Mouse (Mus musculus): ENCODE data around the gene Pld5. TPM values are rescaled to one million over a fixed set of nuclear protein-coding genes. Genes with fewer than 3 reads are reported as not detected.

Pld5 gene
- polyA plus RNA-seq, 1 experiment from 2014 or later = 0.06 TPM

GRCm38 (mm10) chr1:176223196-176223595 lies 51.9 kb downstream of the Pld5 start:
- no peak overlapping the region for H3K27ac ChIP-seq (ENCODE audit: low read length)
- no peaks in the 10 kb centered on the region for H3K4me1 ChIP-seq (ENCODE audit: control insufficient read depth, low read depth, low read length)
- H3K9ac ChIP-seq (ENCODE audit: low read depth, low read length) = no peak overlapping the region
- no peak overlapping the region for H3K4me3 ChIP-seq (ENCODE audit: low read depth, low read length)
- H3K4me2 ChIP-seq (ENCODE audit: low read depth, low read length) = no peak overlapping the region
- no peak for ATAC-seq (ENCODE audit: low read depth)
- H3K27me3 ChIP-seq (ENCODE audit: control insufficient read depth, insufficient read depth, low read depth, low read length) = no peaks in the 10 kb centered on the region
- WGBS (ENCODE audit: insufficient replicate concordance) = 5% methylated on average over 12 of the region's 12 CpGs
- H3K36me3 ChIP-seq (ENCODE audit: control insufficient read depth, insufficient read depth) = no peaks in the 10 kb centered on the region
- H3K9me3 ChIP-seq (replicated peaks; ENCODE audit: control insufficient read depth, low read length) = no peaks in the 10 kb centered on the region

- Histone ChIP-seq H3K4me2 (ENCODE audit: low read depth, low read length) (no peak overlapping the region), H3K4me3 (ENCODE audit: low read depth, low read length) (no peak overlapping the region), H3K27me3 (ENCODE audit: control insufficient read depth, insufficient read depth, low read depth, low read length) (no peaks in the 10 kb centered on the region), H3K36me3 (ENCODE audit: control insufficient read depth, insufficient read depth) (no peaks in the 10 kb centered on the region), H3K4me1 (ENCODE audit: control insufficient read depth, low read depth, low read length) (no peaks in the 10 kb centered on the region), H3K9me3 (replicated peaks; ENCODE audit: control insufficient read depth, low read length) (no peaks in the 10 kb centered on the region), H3K27ac (ENCODE audit: low read length) (no peak overlapping the region), H3K9ac (ENCODE audit: low read depth, low read length) (no peak overlapping the region)
- ATAC-seq (ENCODE audit: low read depth) = no peak
- WGBS (ENCODE audit: insufficient replicate concordance) = 65% methylated on average over 5 of the region's 5 CpGs
These were observed 56.9 kb downstream of the Pld5 start for GRCm38 (mm10) chr1:176218217-176218616.

- no peak overlapping the region for H3K9ac ChIP-seq (ENCODE audit: low read depth, low read length)
- no peak overlapping the region for H3K4me2 ChIP-seq (ENCODE audit: low read depth, low read length)
- ATAC-seq (ENCODE audit: low read depth) = no peak
- no peak overlapping the region for H3K27ac ChIP-seq (ENCODE audit: low read length)
- no peaks in the 10 kb centered on the region for H3K4me1 ChIP-seq (ENCODE audit: control insufficient read depth, low read depth, low read length)
- WGBS (ENCODE audit: insufficient replicate concordance) = 52% methylated on average over 17 of the region's 17 CpGs
- no peaks in the 10 kb centered on the region for H3K9me3 ChIP-seq (replicated peaks; ENCODE audit: control insufficient read depth, low read length)
- H3K27me3 ChIP-seq (ENCODE audit: control insufficient read depth, insufficient read depth, low read depth, low read length) = no peaks in the 10 kb centered on the region
- H3K4me3 ChIP-seq (ENCODE audit: low read depth, low read length) = no peak overlapping the region
- H3K36me3 ChIP-seq (ENCODE audit: control insufficient read depth, insufficient read depth) = no peaks in the 10 kb centered on the region
These were observed 61.4 kb downstream of the Pld5 start for GRCm38 (mm10) chr1:176213645-176214221.

- H3K4me3 ChIP-seq (ENCODE audit: low read depth, low read length) = no peak overlapping the region
- 66% methylated on average over 9 of the region's 9 CpGs for WGBS (ENCODE audit: insufficient replicate concordance)
These were observed 62.0 kb downstream of the Pld5 start for GRCm38 (mm10) chr1:176212922-176213644.

GRCm38 (mm10) chr1:176210803-176211202 lies 64.3 kb downstream of the Pld5 start:
- H3K4me3 ChIP-seq (ENCODE audit: low read depth, low read length) = no peak overlapping the region
- H3K9me3 ChIP-seq (replicated peaks; ENCODE audit: control insufficient read depth, low read length) = no peaks in the 10 kb centered on the region
- H3K4me1 ChIP-seq (ENCODE audit: control insufficient read depth, low read depth, low read length) = no peaks in the 10 kb centered on the region
- no peak overlapping the region for H3K9ac ChIP-seq (ENCODE audit: low read depth, low read length)
- H3K27me3 ChIP-seq (ENCODE audit: control insufficient read depth, insufficient read depth, low read depth, low read length) = no peaks in the 10 kb centered on the region
- no peak for ATAC-seq (ENCODE audit: low read depth)
- 64% methylated on average over 1 of the region's 1 CpGs for WGBS (ENCODE audit: insufficient replicate concordance)
- no peaks in the 10 kb centered on the region for H3K36me3 ChIP-seq (ENCODE audit: control insufficient read depth, insufficient read depth)
- H3K4me2 ChIP-seq (ENCODE audit: low read depth, low read length) = no peak overlapping the region
- H3K27ac ChIP-seq (ENCODE audit: low read length) = no peak overlapping the region

More at GRCm38 (mm10) chr1:176212922-176213644, 62.0 kb downstream of the Pld5 start:
- Histone ChIP-seq H3K27me3 (ENCODE audit: control insufficient read depth, insufficient read depth, low read depth, low read length) (no peaks in the 10 kb centered on the region), H3K27ac (ENCODE audit: low read length) (no peak overlapping the region), H3K9ac (ENCODE audit: low read depth, low read length) (no peak overlapping the region), H3K36me3 (ENCODE audit: control insufficient read depth, insufficient read depth) (no peaks in the 10 kb centered on the region), H3K9me3 (replicated peaks; ENCODE audit: control insufficient read depth, low read length) (no peaks in the 10 kb centered on the region), H3K4me2 (ENCODE audit: low read depth, low read length) (no peak overlapping the region), H3K4me1 (ENCODE audit: control insufficient read depth, low read depth, low read length) (no peaks in the 10 kb centered on the region)
- ATAC-seq (ENCODE audit: low read depth) = no peak

- Histone ChIP-seq H3K4me1 (ENCODE audit: control insufficient read depth, low read depth, low read length) (no peaks in the 10 kb centered on the region), H3K27me3 (ENCODE audit: control insufficient read depth, insufficient read depth, low read depth, low read length) (no peaks in the 10 kb centered on the region), H3K9me3 (replicated peaks; ENCODE audit: control insufficient read depth, low read length) (no peaks in the 10 kb centered on the region), H3K36me3 (ENCODE audit: control insufficient read depth, insufficient read depth) (no peaks in the 10 kb centered on the region), H3K27ac (ENCODE audit: low read length) (no peak overlapping the region), H3K4me2 (ENCODE audit: low read depth, low read length) (no peak overlapping the region), H3K4me3 (ENCODE audit: low read depth, low read length) (no peak overlapping the region), H3K9ac (ENCODE audit: low read depth, low read length) (no peak overlapping the region)
- 41% methylated on average over 2 of the region's 2 CpGs for WGBS (ENCODE audit: insufficient replicate concordance)
- no peak for ATAC-seq (ENCODE audit: low read depth)
These were observed 67.1 kb downstream of the Pld5 start for GRCm38 (mm10) chr1:176208014-176208413.

GRCm38 (mm10) chr1:176202360-176202759 lies 72.8 kb downstream of the Pld5 start:
- WGBS (ENCODE audit: insufficient replicate concordance) = 41% methylated on average over 3 of the region's 3 CpGs
- Histone ChIP-seq H3K9me3 (replicated peaks; ENCODE audit: control insufficient read depth, low read length) (no peaks in the 10 kb centered on the region), H3K27ac (ENCODE audit: low read length) (no peak overlapping the region), H3K9ac (ENCODE audit: low read depth, low read length) (no peak overlapping the region), H3K4me3 (ENCODE audit: low read depth, low read length) (no peak overlapping the region), H3K4me1 (ENCODE audit: control insufficient read depth, low read depth, low read length) (no peaks in the 10 kb centered on the region), H3K4me2 (ENCODE audit: low read depth, low read length) (no peak overlapping the region), H3K27me3 (ENCODE audit: control insufficient read depth, insufficient read depth, low read depth, low read length) (no peaks in the 10 kb centered on the region), H3K36me3 (ENCODE audit: control insufficient read depth, insufficient read depth) (no peaks in the 10 kb centered on the region)
- no peak for ATAC-seq (ENCODE audit: low read depth)

- Histone ChIP-seq H3K9ac (ENCODE audit: low read depth, low read length) (no peak overlapping the region), H3K27ac (ENCODE audit: low read length) (no peak overlapping the region), H3K4me1 (ENCODE audit: control insufficient read depth, low read depth, low read length) (no peaks in the 10 kb centered on the region), H3K4me3 (ENCODE audit: low read depth, low read length) (no peak overlapping the region), H3K36me3 (ENCODE audit: control insufficient read depth, insufficient read depth) (no peaks in the 10 kb centered on the region), H3K4me2 (ENCODE audit: low read depth, low read length) (no peak overlapping the region), H3K9me3 (replicated peaks; ENCODE audit: control insufficient read depth, low read length) (no peaks in the 10 kb centered on the region), H3K27me3 (ENCODE audit: control insufficient read depth, insufficient read depth, low read depth, low read length) (no peaks in the 10 kb centered on the region)
- 59% methylated on average over 6 of the region's 6 CpGs for WGBS (ENCODE audit: insufficient replicate concordance)
- no peak for ATAC-seq (ENCODE audit: low read depth)
These were observed 77.9 kb downstream of the Pld5 start for GRCm38 (mm10) chr1:176197036-176197766.

GRCm38 (mm10) chr1:176196341-176196740 lies 78.8 kb downstream of the Pld5 start:
- H3K4me1 ChIP-seq (ENCODE audit: control insufficient read depth, low read depth, low read length) = no peaks in the 10 kb centered on the region
- no peak overlapping the region for H3K4me3 ChIP-seq (ENCODE audit: low read depth, low read length)
- H3K27ac ChIP-seq (ENCODE audit: low read length) = no peak overlapping the region
- 69% methylated on average over 4 of the region's 4 CpGs for WGBS (ENCODE audit: insufficient replicate concordance)
- no peak overlapping the region for H3K9ac ChIP-seq (ENCODE audit: low read depth, low read length)
- no peaks in the 10 kb centered on the region for H3K27me3 ChIP-seq (ENCODE audit: control insufficient read depth, insufficient read depth, low read depth, low read length)
- H3K4me2 ChIP-seq (ENCODE audit: low read depth, low read length) = no peak overlapping the region
- ATAC-seq (ENCODE audit: low read depth) = no peak
- H3K36me3 ChIP-seq (ENCODE audit: control insufficient read depth, insufficient read depth) = no peaks in the 10 kb centered on the region
- no peaks in the 10 kb centered on the region for H3K9me3 ChIP-seq (replicated peaks; ENCODE audit: control insufficient read depth, low read length)

Measured in liver, embryonic 16.5 days (tissue).